Mouse (Mus musculus): ENCODE data around the gene Zfp420.

GRCm38 (mm10) chr7:29839256-29839655 lies 20.5 kb upstream of the Zfp420 start:
- TF ChIP-seq CTCF (IDR thresholded peaks at IDR 0.05; ENCODE audit: low read depth) (no peak), EP300 (IDR thresholded peaks at IDR 0.05; ENCODE audit: low read depth) (no peak)
